Mouse (Mus musculus) forebrain, embryonic 14.5 days (tissue): ENCODE measurements around the gene Ift46. TPM values are rescaled to one million over a fixed set of nuclear protein-coding genes. Genes with fewer than 3 reads are reported as not detected.

Source experiments
- ATAC-seq: fragments of 200-750 bp; cut with Nextera tagmentation; 2 replicates; pipeline ENCODE4 v1.8.0; 2017; ENCODE audit warnings: mild to moderate bottlenecking, moderate library complexity
- DNase-seq: peaks from one replicate; pipeline ENCODE4 v3.0.0-alpha.2; 2015; ENCODE audit warnings: low spot score
- H3K27ac ChIP-seq: fragments of 300-500 bp; sonication (generic); 2 replicates; pipeline ENCODE4 v1.5.1; 2014; ENCODE audit warnings: low read depth, mild to moderate bottlenecking, control low read depth, low read length, moderate library complexity
- H3K27me3 ChIP-seq: fragments of 300-500 bp; sonication (generic); replicated peaks from 2 replicates; pipeline ENCODE4 v1.6.1; 2014; ENCODE audit warnings: low read length, control low read depth, mixed read lengths; ENCODE audit not compliant: control insufficient read depth, insufficient read depth
- H3K36me3 ChIP-seq: fragments of 300-500 bp; sonication (generic); 2 replicates; pipeline ENCODE4 v1.6.1; 2014; ENCODE audit warnings: low read length, control low read depth; ENCODE audit not compliant: control insufficient read depth, insufficient read depth
- H3K4me1 ChIP-seq: fragments of 300-500 bp; sonication (generic); 2 replicates; pipeline ENCODE4 v1.6.1; 2014; ENCODE audit warnings: antibody characterized with exemption, low read length, control low read depth; ENCODE audit not compliant: control insufficient read depth, insufficient read depth
- H3K4me2 ChIP-seq: fragments of 300-500 bp; sonication (generic); 2 replicates; pipeline ENCODE4 v1.6.1; 2014; ENCODE audit warnings: mild to moderate bottlenecking, control low read depth, low read length
- H3K4me3 ChIP-seq: fragments of 300-500 bp; sonication (generic); 2 replicates; pipeline ENCODE4 v1.5.1; 2014; ENCODE audit warnings: low read depth, low read length, control low read depth
- H3K9ac ChIP-seq: fragments of 300-500 bp; sonication (generic); 2 replicates; pipeline ENCODE4 v1.6.1; 2014; ENCODE audit warnings: mild to moderate bottlenecking, low read length, control low read depth, moderate library complexity
- H3K9me3 ChIP-seq: fragments of 300-500 bp; sonication (generic); replicated peaks from 2 replicates; pipeline ENCODE4 v1.6.1; 2016; ENCODE audit warnings: low read length, control low read depth, mixed read lengths; ENCODE audit not compliant: control insufficient read depth
- WGBS: fragments of 180-500 bp; shearing (Covaris S2); extraction: QIAGEN DNeasy Blood & Tissue Kit; methylation state at CpG from one replicate; pipeline ENCODE4 v1.1.7; 2014; 5-methylcytosine and 5-hydroxymethylcytosine counted together
- polyA plus RNA-seq: library from polyadenylated mRNA; unstranded; fragments of >200 nt; fragmentation: Nextera tagmentation; extraction: Ambion mirVana; gene quantifications from 2 replicates; pipeline ENCODE4 v1.2.1, GENCODE M21; 2014

The Ift46 gene
- polyA plus RNA-seq = 178 and 206 TPM in 2 replicates

- Histone ChIP-seq H3K36me3 (no peaks in the 10 kb centered on the region), H3K9ac (peak within 1 kb of the TSS; percentile 87), H3K27me3 (no peaks in the 10 kb centered on the region), H3K4me2 (peak within 1 kb of the TSS; percentile 65), H3K9me3 (no peaks in the 10 kb centered on the region), H3K4me1 (peaks cover 9% of the 10 kb centered on the region; the same call in 1 of the 2 replicates), H3K27ac (peak within 1 kb of the TSS; percentile 93), H3K4me3 (peak within 1 kb of the TSS; percentile 99)
- whole genome bisulfite sequencing = under 1% methylated on average over 71 of the region's 82 CpGs
- ATAC-seq (peak; percentile 93), DNase-seq (peak; percentile 94)
These were observed at the start of gene Ift46, which contains the start of gene Arcn1 for GRCm38 (mm10) chr9:44767101-44768028. Ift46 (plus strand) TSS chr9:44767908. Arcn1 (minus strand) TSS chr9:44767845.

- H3K9ac ChIP-seq = peak overlapping the region; percentile 46; the same call in 1 of the 2 replicates
- H3K27ac ChIP-seq = 0 out of 2 replicates have a peak overlapping the region, but pooled peaks have one; percentile 9
- WGBS = 69% methylated on average over 12 of the region's 12 CpGs
- H3K4me3 ChIP-seq = 0 out of 2 replicates have a peak overlapping the region, but pooled peaks have one; percentile 81
- no peaks in the 10 kb centered on the region for H3K9me3 ChIP-seq
- ATAC-seq (no peak), DNase-seq (peak; percentile 34)
- no peaks in the 10 kb centered on the region for H3K27me3 ChIP-seq
- peaks cover 32% of the 10 kb centered on the region for H3K36me3 ChIP-seq
- peaks cover 27% of the 10 kb centered on the region for H3K4me1 ChIP-seq
- peak overlapping the region; percentile 72 for H3K4me2 ChIP-seq
These were observed 48.6 kb upstream of the Ift46 start for GRCm38 (mm10) chr9:44718937-44719631.

GRCm38 (mm10) chr9:44719632-44720357, 47.9 kb upstream of the Ift46 start:
- peak overlapping the region; percentile 72 for H3K4me2 ChIP-seq
- H3K9me3 ChIP-seq = no peaks in the 10 kb centered on the region
- WGBS = 49% methylated on average over 8 of the region's 8 CpGs
- no peaks in the 10 kb centered on the region for H3K27me3 ChIP-seq
- H3K4me1 ChIP-seq = peaks cover 32% of the 10 kb centered on the region
- H3K27ac ChIP-seq = peak overlapping the region; percentile 84; the same call in 1 of the 2 replicates
- ATAC-seq = peak; percentile 17; the same call in 1 of the 2 replicates
- peaks cover 27% of the 10 kb centered on the region for H3K36me3 ChIP-seq
- H3K9ac ChIP-seq = peak overlapping the region; percentile 93
- peak; percentile 55 for DNase-seq
- H3K4me3 ChIP-seq = peak overlapping the region; percentile 81

GRCm38 (mm10) chr9:44720358-44721153, 47.2 kb upstream of the Ift46 start:
- H3K4me3 ChIP-seq = peak overlapping the region; percentile 81
- H3K27ac ChIP-seq = peak overlapping the region; percentile 84
- H3K9me3 ChIP-seq = no peaks in the 10 kb centered on the region
- peaks cover 19% of the 10 kb centered on the region for H3K36me3 ChIP-seq
- H3K4me1 ChIP-seq = peaks cover 38% of the 10 kb centered on the region
- ATAC-seq (peak; percentile 52), DNase-seq (peak; percentile 40)
- peak overlapping the region; percentile 72 for H3K4me2 ChIP-seq
- no peaks in the 10 kb centered on the region for H3K27me3 ChIP-seq
- peak overlapping the region; percentile 93 for H3K9ac ChIP-seq
- 14% methylated on average over 9 of the region's 9 CpGs for WGBS

- Histone ChIP-seq H3K4me3 (peak overlapping the region; percentile 81), H3K4me2 (peak overlapping the region; percentile 72), H3K9ac (peak overlapping the region; percentile 93), H3K27ac (peak overlapping the region; percentile 84), H3K9me3 (no peaks in the 10 kb centered on the region), H3K4me1 (peaks cover 43% of the 10 kb centered on the region), H3K36me3 (peaks cover 11% of the 10 kb centered on the region), H3K27me3 (no peaks in the 10 kb centered on the region)
- ATAC-seq (peak; percentile 86), DNase-seq (peak; percentile 90)
- WGBS = 1% methylated on average over 39 of the region's 40 CpGs
These were observed 46.4 kb upstream of the Ift46 start for GRCm38 (mm10) chr9:44721154-44721876.

- ATAC-seq = no peak
- Histone ChIP-seq H3K9ac (no peak overlapping the region), H3K4me3 (no peak overlapping the region)
These were observed 45.9 kb upstream of the Ift46 start for GRCm38 (mm10) chr9:44721877-44722186.

GRCm38 (mm10) chr9:44722575-44722974, 45.1 kb upstream of the Ift46 start:
- Histone ChIP-seq H3K27me3 (no peaks in the 10 kb centered on the region), H3K9ac (no peak overlapping the region), H3K4me2 (no peak overlapping the region), H3K9me3 (no peaks in the 10 kb centered on the region), H3K36me3 (peaks cover 4% of the 10 kb centered on the region; the same call in 1 of the 2 replicates), H3K4me1 (peaks cover 52% of the 10 kb centered on the region), H3K4me3 (no peak overlapping the region), H3K27ac (no peak overlapping the region; the same call in 1 of the 2 replicates)
- ATAC-seq (no peak), DNase-seq (no peak)
- 74% methylated on average over 7 of the region's 7 CpGs for WGBS

More at GRCm38 (mm10) chr9:44721877-44722186, 45.9 kb upstream of the Ift46 start:
- DNase-seq = no peak
- 91% methylated on average over 3 of the region's 3 CpGs for WGBS
- peaks cover 47% of the 10 kb centered on the region for H3K4me1 ChIP-seq
- H3K36me3 ChIP-seq = peaks cover 8% of the 10 kb centered on the region; the same call in 1 of the 2 replicates
- no peaks in the 10 kb centered on the region for H3K9me3 ChIP-seq
- H3K27me3 ChIP-seq = no peaks in the 10 kb centered on the region
- H3K27ac ChIP-seq = no peak overlapping the region
- H3K4me2 ChIP-seq = peak overlapping the region; percentile 72
